ENCODE assay signal across 18 mouse cellular contexts in genomic region chr8:4133798-4134197, GRCm38 (mm10). TPM values are rescaled to one million over a fixed set of nuclear protein-coding genes. Genes with fewer than 3 reads are reported as not detected.
DNase-seq lines count a peak whose midpoint lies in the region.
"Had no signal": no experiment of that assay in that cellular context is flagged by ENCODE, and none has a peak within 500 bp of the region (broad histone marks: within the 10 kb centered on the region; RNA-seq: fewer than 3 reads in every experiment).

Cd209g (plus strand) TSS chr8:4134098.

- DNase-seq in urinary bladder, adult 2 months (ENCODE audit: low spot score): no peak
- no peak for DNase-seq in urinary bladder, postnatal 10 days (ENCODE audit: low spot score)
- DNase-seq: adrenal gland, adult 2 months; adrenal gland, adult 8-10 months; adrenal gland, postnatal 10 days; adrenal gland, postnatal 14 days; adrenal gland, postnatal 25 days; adrenal gland, postnatal 36 days; B cell, adult 2 months; cerebellum, adult 11 months; cerebellum, adult 11-12 months; cerebellum, adult 18-20 months; cerebellum, adult 2 months had no signal

RNA-seq across cellular contexts. Expression of gene Cd209g, which starts in this region (rescaled TPM):
- 6.7 and 13.7 TPM in 2 replicates for polyA plus RNA-seq in urinary bladder, adult 2 months (2012; rRNA removed)
- polyA plus RNA-seq: activated CD4-positive, CD25-positive, alpha-beta regulatory T cell, adult 4 months; brain, embryonic 14.5 days; C2C12; G1E; Patski had no signal
